Mouse (Mus musculus): ENCODE measurements around the gene Insl3. TPM values are rescaled to one million over a fixed set of nuclear protein-coding genes. Genes with fewer than 3 reads are reported as not detected.

Insl3 gene
- polyA plus RNA-seq, 1 experiment from 2014 or later, result 0.89 TPM

DNA sequence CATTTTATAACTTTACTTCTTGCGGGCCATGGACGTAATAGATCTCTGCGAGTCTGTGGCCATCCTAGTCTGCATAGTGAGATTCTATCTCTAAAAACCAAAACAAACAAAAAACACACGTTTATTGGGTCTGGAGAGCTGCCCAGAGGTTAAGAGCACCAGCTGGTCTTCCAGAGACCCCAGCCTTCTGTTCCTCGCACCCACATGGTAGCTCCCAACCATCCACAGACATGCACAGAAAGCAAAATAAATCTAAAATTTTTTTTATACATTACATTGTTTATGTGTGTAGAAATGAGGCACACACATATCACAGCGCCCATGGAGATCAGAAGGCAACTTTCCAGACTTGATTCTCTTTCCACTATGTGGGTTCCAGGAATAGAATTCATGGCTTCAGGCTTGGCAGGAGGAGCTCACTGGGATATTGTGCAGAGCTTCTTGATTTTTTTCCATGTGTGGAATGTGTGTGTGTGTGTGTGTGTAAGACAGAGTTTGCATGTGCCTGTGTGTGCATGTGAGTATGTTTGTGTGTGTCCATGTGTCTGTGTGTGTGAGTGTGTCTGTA, 16.8 kb upstream of the Insl3 start:
- H3K27ac ChIP-seq (ENCODE audit: low read depth, low read length), result no peak overlapping the region
- H3K36me3 ChIP-seq (ENCODE audit: control insufficient read depth, insufficient read depth, low read length), result no peaks in the 10 kb centered on the region
- peak overlapping the region; percentile 45; the same call in 1 of the 2 replicates for H3K4me3 ChIP-seq (ENCODE audit: low read depth, low read length)
- no peak for ATAC-seq (replicated peaks; ENCODE audit: insufficient number of reproducible peaks, low FRiP score, low TSS enrichment)
- peaks cover 15% of the 10 kb centered on the region for H3K27me3 ChIP-seq (ENCODE audit: control insufficient read depth, insufficient read depth, low read length)
- peak overlapping the region; percentile 94 for H3K4me2 ChIP-seq
- no peaks in the 10 kb centered on the region for H3K9me3 ChIP-seq (replicated peaks; ENCODE audit: control insufficient read depth, low read length)
- 0 out of 2 replicates have a peak overlapping the region, but pooled peaks have one; percentile 18 for H3K9ac ChIP-seq (ENCODE audit: low read depth, low read length)
- H3K4me1 ChIP-seq (ENCODE audit: control insufficient read depth, insufficient read depth, low read length), result peaks cover 36% of the 10 kb centered on the region
- 64% methylated on average over 6 of the region's 6 CpGs for WGBS (ENCODE audit: insufficient replicate concordance)

GRCm38 (mm10) chr8:71674071-71674470, 14.9 kb upstream of the Insl3 start:
- WGBS (ENCODE audit: insufficient replicate concordance), result 60% methylated on average over 2 of the region's 2 CpGs
- peaks cover 22% of the 10 kb centered on the region for H3K4me1 ChIP-seq (ENCODE audit: control insufficient read depth, insufficient read depth, low read length)
- H3K4me3 ChIP-seq (ENCODE audit: low read depth, low read length), result no peak overlapping the region
- H3K4me2 ChIP-seq, result no peak overlapping the region
- peaks cover 33% of the 10 kb centered on the region for H3K27me3 ChIP-seq (ENCODE audit: control insufficient read depth, insufficient read depth, low read length)
- H3K9ac ChIP-seq (ENCODE audit: low read depth, low read length), result no peak overlapping the region
- no peaks in the 10 kb centered on the region for H3K9me3 ChIP-seq (replicated peaks; ENCODE audit: control insufficient read depth, low read length)
- no peaks in the 10 kb centered on the region for H3K36me3 ChIP-seq (ENCODE audit: control insufficient read depth, insufficient read depth, low read length)
- no peak for ATAC-seq (replicated peaks; ENCODE audit: insufficient number of reproducible peaks, low FRiP score, low TSS enrichment)
- H3K27ac ChIP-seq (ENCODE audit: low read depth, low read length), result no peak overlapping the region

DNA sequence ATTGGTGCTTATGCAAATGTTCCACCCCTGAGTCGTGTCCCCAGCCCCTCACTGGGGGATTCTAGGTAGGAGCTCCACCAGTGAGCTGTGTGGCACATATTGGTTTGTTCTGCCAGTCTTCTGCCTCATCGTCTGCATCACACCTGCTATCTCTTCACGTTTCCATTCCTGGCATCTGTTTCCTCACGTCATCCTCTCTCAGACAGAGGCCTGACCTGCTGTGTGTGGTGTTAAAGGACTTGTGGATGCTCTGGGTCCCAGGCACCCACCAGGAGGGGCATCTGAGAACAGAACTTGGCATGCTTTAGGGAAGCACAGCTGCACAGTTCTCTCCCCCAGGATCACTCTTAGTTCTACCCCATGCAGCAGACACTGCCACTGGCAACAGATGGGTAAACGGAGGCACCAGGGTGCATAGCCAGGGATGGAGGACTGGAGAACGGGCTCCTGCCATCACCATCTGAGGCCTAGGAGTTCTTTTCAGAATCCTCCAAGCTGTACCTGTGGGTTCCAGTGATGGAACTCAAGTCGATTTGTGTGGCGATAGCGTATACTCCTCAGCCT, 13.5 kb upstream of the Insl3 start:
- no peaks in the 10 kb centered on the region for H3K9me3 ChIP-seq (replicated peaks; ENCODE audit: control insufficient read depth, low read length)
- 38% methylated on average over 9 of the region's 9 CpGs for WGBS (ENCODE audit: insufficient replicate concordance)
- H3K27me3 ChIP-seq (ENCODE audit: control insufficient read depth, insufficient read depth, low read length), result peaks cover 42% of the 10 kb centered on the region
- peak overlapping the region; percentile 89 for H3K9ac ChIP-seq (ENCODE audit: low read depth, low read length)
- H3K27ac ChIP-seq (ENCODE audit: low read depth, low read length), result no peak overlapping the region
- peak overlapping the region; percentile 93 for H3K4me2 ChIP-seq
- no peak for ATAC-seq (replicated peaks; ENCODE audit: insufficient number of reproducible peaks, low FRiP score, low TSS enrichment)
- peaks cover 23% of the 10 kb centered on the region for H3K4me1 ChIP-seq (ENCODE audit: control insufficient read depth, insufficient read depth, low read length)
- no peaks in the 10 kb centered on the region for H3K36me3 ChIP-seq (ENCODE audit: control insufficient read depth, insufficient read depth, low read length)
- peak overlapping the region; percentile 80 for H3K4me3 ChIP-seq (ENCODE audit: low read depth, low read length)

- H3K9ac ChIP-seq (ENCODE audit: low read depth, low read length), result peak within 1 kb of the TSS; percentile 89
- peak within 1 kb of the TSS; percentile 93 for H3K4me2 ChIP-seq
- peaks cover 48% of the 10 kb centered on the region for H3K27me3 ChIP-seq (ENCODE audit: control insufficient read depth, insufficient read depth, low read length)
- peaks cover 23% of the 10 kb centered on the region for H3K4me1 ChIP-seq (ENCODE audit: control insufficient read depth, insufficient read depth, low read length)
- peak within 1 kb of the TSS; percentile 80 for H3K4me3 ChIP-seq (ENCODE audit: low read depth, low read length)
- H3K27ac ChIP-seq (ENCODE audit: low read depth, low read length), result peak within 1 kb of the TSS; percentile 62
- WGBS (ENCODE audit: insufficient replicate concordance), result 2% methylated on average over 40 of the region's 40 CpGs
- 0 out of 2 replicates have a peak, but pooled peaks have one; percentile 19 for ATAC-seq (replicated peaks; ENCODE audit: insufficient number of reproducible peaks, low FRiP score, low TSS enrichment)
- no peaks in the 10 kb centered on the region for H3K36me3 ChIP-seq (ENCODE audit: control insufficient read depth, insufficient read depth, low read length)
- H3K9me3 ChIP-seq (replicated peaks; ENCODE audit: control insufficient read depth, low read length), result no peaks in the 10 kb centered on the region
These were observed 12.8 kb upstream of the Insl3 start, which contains the start of gene Jak3 for GRCm38 (mm10) chr8:71676020-71676741. TSS of gene Jak3 (plus strand) at chr8:71676296.

GRCm38 (mm10) chr8:71676803-71677202, 12.2 kb upstream of the Insl3 start:
- Histone ChIP-seq H3K4me2 (peak overlapping the region; percentile 93), H3K4me1 (ENCODE audit: control insufficient read depth, insufficient read depth, low read length) (peaks cover 23% of the 10 kb centered on the region), H3K27ac (ENCODE audit: low read depth, low read length) (0 out of 2 replicates have a peak overlapping the region, but pooled peaks have one; percentile 3), H3K27me3 (ENCODE audit: control insufficient read depth, insufficient read depth, low read length) (peaks cover 54% of the 10 kb centered on the region), H3K4me3 (ENCODE audit: low read depth, low read length) (peak overlapping the region; percentile 80), H3K36me3 (ENCODE audit: control insufficient read depth, insufficient read depth, low read length) (no peaks in the 10 kb centered on the region), H3K9me3 (replicated peaks; ENCODE audit: control insufficient read depth, low read length) (no peaks in the 10 kb centered on the region), H3K9ac (ENCODE audit: low read depth, low read length) (peak overlapping the region; percentile 89)
- ATAC-seq (replicated peaks; ENCODE audit: insufficient number of reproducible peaks, low FRiP score, low TSS enrichment), result no peak
- WGBS (ENCODE audit: insufficient replicate concordance), result 58% methylated on average over 9 of the region's 9 CpGs

DNA sequence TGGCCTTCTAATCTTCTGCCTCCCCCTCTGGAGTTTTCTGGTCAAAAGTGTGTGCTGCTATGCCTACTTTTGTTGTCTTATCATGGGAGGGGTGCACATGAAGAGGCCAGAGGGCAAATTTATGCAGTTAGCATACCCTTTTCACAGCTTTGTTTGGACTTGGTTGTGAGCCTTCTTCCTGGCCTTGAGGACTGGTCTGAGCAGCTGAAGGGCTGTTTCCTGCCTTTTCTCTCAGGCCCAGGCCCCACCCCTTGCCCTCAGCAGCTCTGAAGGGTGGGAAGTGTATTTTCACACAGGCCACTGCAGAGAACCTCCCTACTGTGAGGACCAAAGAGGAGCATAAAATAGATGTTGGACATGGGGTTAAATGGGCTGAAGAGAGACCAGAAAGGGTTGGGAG, 11.5 kb upstream of the Insl3 start:
- peaks cover 62% of the 10 kb centered on the region for H3K27me3 ChIP-seq (ENCODE audit: control insufficient read depth, insufficient read depth, low read length)
- H3K9ac ChIP-seq (ENCODE audit: low read depth, low read length), result no peak overlapping the region
- no peaks in the 10 kb centered on the region for H3K36me3 ChIP-seq (ENCODE audit: control insufficient read depth, insufficient read depth, low read length)
- no peak overlapping the region for H3K4me3 ChIP-seq (ENCODE audit: low read depth, low read length)
- H3K4me2 ChIP-seq, result no peak overlapping the region; the same call in 1 of the 2 replicates
- ATAC-seq (replicated peaks; ENCODE audit: insufficient number of reproducible peaks, low FRiP score, low TSS enrichment), result no peak
- peaks cover 23% of the 10 kb centered on the region for H3K4me1 ChIP-seq (ENCODE audit: control insufficient read depth, insufficient read depth, low read length)
- H3K27ac ChIP-seq (ENCODE audit: low read depth, low read length), result no peak overlapping the region
- no peaks in the 10 kb centered on the region for H3K9me3 ChIP-seq (replicated peaks; ENCODE audit: control insufficient read depth, low read length)

- Histone ChIP-seq H3K27me3 (ENCODE audit: control insufficient read depth, insufficient read depth, low read length) (peaks cover 68% of the 10 kb centered on the region), H3K4me2 (no peak overlapping the region)
These were observed 10.8 kb upstream of the Insl3 start for GRCm38 (mm10) chr8:71678216-71678615.

GRCm38 (mm10) chr8:71679116-71679515, 9.9 kb upstream of the Insl3 start:
- Histone ChIP-seq H3K4me2 (peak overlapping the region; percentile 61), H3K27me3 (ENCODE audit: control insufficient read depth, insufficient read depth, low read length) (peaks cover 75% of the 10 kb centered on the region), H3K9me3 (replicated peaks; ENCODE audit: control insufficient read depth, low read length) (no peaks in the 10 kb centered on the region), H3K9ac (ENCODE audit: low read depth, low read length) (no peak overlapping the region), H3K27ac (ENCODE audit: low read depth, low read length) (no peak overlapping the region), H3K4me1 (ENCODE audit: control insufficient read depth, insufficient read depth, low read length) (peaks cover 23% of the 10 kb centered on the region), H3K36me3 (ENCODE audit: control insufficient read depth, insufficient read depth, low read length) (no peaks in the 10 kb centered on the region), H3K4me3 (ENCODE audit: low read depth, low read length) (peak overlapping the region; percentile 35)
- no peak for ATAC-seq (replicated peaks; ENCODE audit: insufficient number of reproducible peaks, low FRiP score, low TSS enrichment)
- WGBS (ENCODE audit: insufficient replicate concordance), result 27% methylated on average over 16 of the region's 16 CpGs

More at GRCm38 (mm10) chr8:71678216-71678615, 10.8 kb upstream of the Insl3 start:
- H3K4me1 ChIP-seq (ENCODE audit: control insufficient read depth, insufficient read depth, low read length), result peaks cover 23% of the 10 kb centered on the region
- no peaks in the 10 kb centered on the region for H3K9me3 ChIP-seq (replicated peaks; ENCODE audit: control insufficient read depth, low read length)
- no peak overlapping the region for H3K4me3 ChIP-seq (ENCODE audit: low read depth, low read length)
- no peaks in the 10 kb centered on the region for H3K36me3 ChIP-seq (ENCODE audit: control insufficient read depth, insufficient read depth, low read length)
- H3K9ac ChIP-seq (ENCODE audit: low read depth, low read length), result no peak overlapping the region
- H3K27ac ChIP-seq (ENCODE audit: low read depth, low read length), result no peak overlapping the region
- no peak for ATAC-seq (replicated peaks; ENCODE audit: insufficient number of reproducible peaks, low FRiP score, low TSS enrichment)
- WGBS (ENCODE audit: insufficient replicate concordance), result 63% methylated on average over 4 of the region's 4 CpGs

Measured in heart, embryonic 11.5 days (tissue).